Mouse (Mus musculus): Measurements from ENCODE around the gene Creg2. TPM values are rescaled to one million over a fixed set of nuclear protein-coding genes. Genes with fewer than 3 reads are reported as not detected.

The Creg2 gene
- polyA plus RNA-seq, 1 experiment, result not detected

- no peak for TF ChIP-seq CTCF (IDR thresholded peaks at IDR 0.05; ENCODE audit: low read depth, low read length)
- TF ChIP-seq POLR2A (IDR thresholded peaks at IDR 0.05; ENCODE audit: insufficient read depth, low read length), result no peak
- no peak for TF ChIP-seq EP300 (IDR thresholded peaks at IDR 0.05; ENCODE audit: insufficient read depth, low read depth, low read length)
- no peaks in the 10 kb centered on the region for H3K36me3 ChIP-seq (ENCODE audit: control insufficient read depth, insufficient read depth, low read length, poor library complexity, severe bottlenecking)
Measured at GRCm38 (mm10) chr1:39618524-39618923, 32.8 kb downstream of the Creg2 start.

GRCm38 (mm10) chr1:39615526-39615925, 35.7 kb downstream of the Creg2 start:
- no peak overlapping the region for H3K4me3 ChIP-seq (ENCODE audit: low read depth, low read length)

More at GRCm38 (mm10) chr1:39618524-39618923, 32.8 kb downstream of the Creg2 start:
- no peaks in the 10 kb centered on the region for H3K9me3 ChIP-seq (replicated peaks; ENCODE audit: control insufficient read depth, insufficient read depth, low read length, poor library complexity, severe bottlenecking)
- H3K4me3 ChIP-seq (ENCODE audit: low read depth, low read length), result no peak overlapping the region
- no peak overlapping the region for H3K9ac ChIP-seq (ENCODE audit: low read depth, poor library complexity, severe bottlenecking)
- H3K4me1 ChIP-seq (ENCODE audit: control insufficient read depth, insufficient read depth, low read length), result peaks cover 4% of the 10 kb centered on the region
- no peaks in the 10 kb centered on the region for H3K27me3 ChIP-seq (ENCODE audit: control insufficient read depth, insufficient read depth, low read length, poor library complexity, severe bottlenecking)
- H3K27ac ChIP-seq (ENCODE audit: insufficient read depth, low read length), result no peak overlapping the region

GRCm38 (mm10) chr1:39614462-39615279, 36.6 kb downstream of the Creg2 start:
- Histone ChIP-seq H3K9me3 (replicated peaks; ENCODE audit: control insufficient read depth, insufficient read depth, low read length, poor library complexity, severe bottlenecking) (no peaks in the 10 kb centered on the region), H3K27ac (ENCODE audit: insufficient read depth, low read length) (peak overlapping the region; percentile 53; the same call in 1 of the 2 replicates), H3K4me1 (ENCODE audit: control insufficient read depth, insufficient read depth, low read length) (no peaks in the 10 kb centered on the region), H3K36me3 (ENCODE audit: control insufficient read depth, insufficient read depth, low read length, poor library complexity, severe bottlenecking) (no peaks in the 10 kb centered on the region), H3K9ac (ENCODE audit: low read depth, poor library complexity, severe bottlenecking) (peak overlapping the region; percentile 25; the same call in 1 of the 2 replicates), H3K27me3 (ENCODE audit: control insufficient read depth, insufficient read depth, low read length, poor library complexity, severe bottlenecking) (no peaks in the 10 kb centered on the region), H3K4me3 (ENCODE audit: low read depth, low read length) (0 out of 2 replicates have a peak overlapping the region, but pooled peaks have one; percentile 14)
- TF ChIP-seq CTCF (IDR thresholded peaks at IDR 0.05; ENCODE audit: low read depth, low read length) (peak; percentile 19), POLR2A (IDR thresholded peaks at IDR 0.05; ENCODE audit: insufficient read depth, low read length) (no peak), EP300 (IDR thresholded peaks at IDR 0.05; ENCODE audit: insufficient read depth, low read depth, low read length) (no peak)

More at GRCm38 (mm10) chr1:39615526-39615925, 35.7 kb downstream of the Creg2 start:
- H3K4me1 ChIP-seq (ENCODE audit: control insufficient read depth, insufficient read depth, low read length), result no peaks in the 10 kb centered on the region
- H3K9me3 ChIP-seq (replicated peaks; ENCODE audit: control insufficient read depth, insufficient read depth, low read length, poor library complexity, severe bottlenecking), result no peaks in the 10 kb centered on the region
- TF ChIP-seq POLR2A (IDR thresholded peaks at IDR 0.05; ENCODE audit: insufficient read depth, low read length) (no peak), EP300 (IDR thresholded peaks at IDR 0.05; ENCODE audit: insufficient read depth, low read depth, low read length) (no peak)
- H3K9ac ChIP-seq (ENCODE audit: low read depth, poor library complexity, severe bottlenecking), result no peak overlapping the region
- H3K27ac ChIP-seq (ENCODE audit: insufficient read depth, low read length), result no peak overlapping the region
- H3K36me3 ChIP-seq (ENCODE audit: control insufficient read depth, insufficient read depth, low read length, poor library complexity, severe bottlenecking), result no peaks in the 10 kb centered on the region
- no peaks in the 10 kb centered on the region for H3K27me3 ChIP-seq (ENCODE audit: control insufficient read depth, insufficient read depth, low read length, poor library complexity, severe bottlenecking)

- Histone ChIP-seq H3K27ac (ENCODE audit: insufficient read depth, low read length) (no peak overlapping the region), H3K27me3 (ENCODE audit: control insufficient read depth, insufficient read depth, low read length, poor library complexity, severe bottlenecking) (no peaks in the 10 kb centered on the region), H3K4me3 (ENCODE audit: low read depth, low read length) (no peak overlapping the region), H3K36me3 (ENCODE audit: control insufficient read depth, insufficient read depth, low read length, poor library complexity, severe bottlenecking) (no peaks in the 10 kb centered on the region), H3K9ac (ENCODE audit: low read depth, poor library complexity, severe bottlenecking) (no peak overlapping the region), H3K9me3 (replicated peaks; ENCODE audit: control insufficient read depth, insufficient read depth, low read length, poor library complexity, severe bottlenecking) (no peaks in the 10 kb centered on the region), H3K4me1 (ENCODE audit: control insufficient read depth, insufficient read depth, low read length) (peaks cover 3% of the 10 kb centered on the region)
- no peak for TF ChIP-seq POLR2A (IDR thresholded peaks at IDR 0.05; ENCODE audit: insufficient read depth, low read length)
- TF ChIP-seq CTCF (IDR thresholded peaks at IDR 0.05; ENCODE audit: low read depth, low read length), result no peak
- TF ChIP-seq EP300 (IDR thresholded peaks at IDR 0.05; ENCODE audit: insufficient read depth, low read depth, low read length), result no peak
Measured at GRCm38 (mm10) chr1:39613061-39613460, 38.2 kb downstream of the Creg2 start.

- no peak overlapping the region for H3K9ac ChIP-seq (ENCODE audit: low read depth, poor library complexity, severe bottlenecking)
- H3K4me1 ChIP-seq (ENCODE audit: control insufficient read depth, insufficient read depth, low read length), result peaks cover 3% of the 10 kb centered on the region
- no peaks in the 10 kb centered on the region for H3K27me3 ChIP-seq (ENCODE audit: control insufficient read depth, insufficient read depth, low read length, poor library complexity, severe bottlenecking)
- no peak overlapping the region for H3K27ac ChIP-seq (ENCODE audit: insufficient read depth, low read length)
- H3K9me3 ChIP-seq (replicated peaks; ENCODE audit: control insufficient read depth, insufficient read depth, low read length, poor library complexity, severe bottlenecking), result no peaks in the 10 kb centered on the region
- H3K36me3 ChIP-seq (ENCODE audit: control insufficient read depth, insufficient read depth, low read length, poor library complexity, severe bottlenecking), result no peaks in the 10 kb centered on the region
- no peak for TF ChIP-seq POLR2A (IDR thresholded peaks at IDR 0.05; ENCODE audit: insufficient read depth, low read length)
- no peak for TF ChIP-seq CTCF (IDR thresholded peaks at IDR 0.05; ENCODE audit: low read depth, low read length)
- no peak for TF ChIP-seq EP300 (IDR thresholded peaks at IDR 0.05; ENCODE audit: insufficient read depth, low read depth, low read length)
- no peak overlapping the region for H3K4me3 ChIP-seq (ENCODE audit: low read depth, low read length)
Measured at GRCm38 (mm10) chr1:39612491-39612890, 38.8 kb downstream of the Creg2 start.

GRCm38 (mm10) chr1:39608534-39608933, 42.7 kb downstream of the Creg2 start:
- no peaks in the 10 kb centered on the region for H3K9me3 ChIP-seq (replicated peaks; ENCODE audit: control insufficient read depth, insufficient read depth, low read length, poor library complexity, severe bottlenecking)
- no peak overlapping the region for H3K4me3 ChIP-seq (ENCODE audit: low read depth, low read length)
- H3K9ac ChIP-seq (ENCODE audit: low read depth, poor library complexity, severe bottlenecking), result no peak overlapping the region
- no peaks in the 10 kb centered on the region for H3K36me3 ChIP-seq (ENCODE audit: control insufficient read depth, insufficient read depth, low read length, poor library complexity, severe bottlenecking)
- no peak for TF ChIP-seq EP300 (IDR thresholded peaks at IDR 0.05; ENCODE audit: insufficient read depth, low read depth, low read length)
- TF ChIP-seq CTCF (IDR thresholded peaks at IDR 0.05; ENCODE audit: low read depth, low read length), result no peak
- TF ChIP-seq POLR2A (IDR thresholded peaks at IDR 0.05; ENCODE audit: insufficient read depth, low read length), result no peak
- no peak overlapping the region for H3K27ac ChIP-seq (ENCODE audit: insufficient read depth, low read length)
- no peaks in the 10 kb centered on the region for H3K27me3 ChIP-seq (ENCODE audit: control insufficient read depth, insufficient read depth, low read length, poor library complexity, severe bottlenecking)
- H3K4me1 ChIP-seq (ENCODE audit: control insufficient read depth, insufficient read depth, low read length), result peaks cover 3% of the 10 kb centered on the region
